14 mouse cellular contexts compared by ENCODE assay signal in genomic region chr19:35126594-35127051, GRCm38 (mm10).
DNase-seq lines count a peak whose midpoint lies in the region; ATAC-seq and TF ChIP-seq lines count a peak whose summit lies in the region.
"Had no signal": no experiment of that assay in that cellular context is flagged by ENCODE, and none has a peak within 500 bp of the region (broad histone marks: within the 10 kb centered on the region; RNA-seq: fewer than 3 reads in every experiment).

No protein-coding gene starts in this region.

- no peak for TF ChIP-seq CTCF in left cerebral cortex, adult 2 months (IDR thresholded peaks at IDR 0.05)

- intact Hi-C loops in left cerebral cortex, adult 2 months (cut with DNase I), result loop anchor here (1.0 to 5.0 kb wide), 2 partner anchors 133 to 956 kb away; partner anchors contain the start of gene Rpp30
- intact Hi-C loops in left cerebral cortex, postnatal 25 days (cut with DNase I), result loop anchor here (5.0 kb wide), 1 partner anchor 936 kb away; no protein-coding TSS in a partner anchor

- no peaks in the 10 kb centered on the region for H3K36me3 ChIP-seq in heart, embryonic 10.5 days
- H3K36me3 ChIP-seq: embryonic facial prominence, embryonic 12.5 days; limb, embryonic 10.5 days had no signal

- ATAC-seq in common myeloid progenitor, adult 5-6 weeks (replicated peaks; ENCODE audit: low read depth, poor library complexity, severe bottlenecking), result peak; percentile 61
- peak; percentile 56 for ATAC-seq in megakaryocyte-erythroid progenitor cell, adult 5-6 weeks (replicated peaks; ENCODE audit: low FRiP score, low TSS enrichment, poor library complexity, severe bottlenecking)

- H3K4me1 ChIP-seq in heart, embryonic 10.5 days, result no peaks in the 10 kb centered on the region
- H3K4me1 ChIP-seq: embryonic facial prominence, embryonic 12.5 days; limb, embryonic 10.5 days had no signal

- H3K4me3 ChIP-seq in left cerebral cortex, adult 2 months, result peak overlapping the region; percentile 7; the same call in 1 of the 2 replicates
- no peak overlapping the region for H3K4me3 ChIP-seq in heart, embryonic 10.5 days
- H3K4me3 ChIP-seq: embryonic facial prominence, embryonic 12.5 days; limb, embryonic 10.5 days had no signal

- WGBS in heart, embryonic 10.5 days, result 76% methylated on average over 12 of the region's 12 CpGs

- H3K27me3 ChIP-seq in heart, embryonic 10.5 days (ENCODE audit: insufficient read depth, poor library complexity, severe bottlenecking), result no peaks in the 10 kb centered on the region
- H3K27me3 ChIP-seq: embryonic facial prominence, embryonic 12.5 days had no signal

- no peak for DNase-seq in left cerebral cortex, adult 2 months (ENCODE audit: extremely low spot score in 1 of 2, low spot score in 2 of 2)
- DNase-seq in left cerebral cortex, postnatal 25 days (ENCODE audit: low spot score in 2 of 2), result no peak
- peak; percentile 48 for DNase-seq in CD4-positive, CD25-positive, alpha-beta regulatory T cell, adult 2 months (ENCODE audit: low read depth, low spot score)
- no peak for DNase-seq in heart, embryonic 10.5 days (ENCODE audit: low spot score)
- DNase-seq in adrenal gland, postnatal 14 days, result no peak
- DNase-seq in adrenal gland, postnatal 25 days, result no peak
- DNase-seq: cerebellum, postnatal 14 days; heart, postnatal 36 days; kidney, postnatal 14 days; lung, adult 2 months had no signal

- no peak overlapping the region for H3K27ac ChIP-seq in left cerebral cortex, adult 2 months
- no peak overlapping the region for H3K27ac ChIP-seq in heart, embryonic 10.5 days
- H3K27ac ChIP-seq: embryonic facial prominence, embryonic 12.5 days; limb, embryonic 10.5 days had no signal

- H3K9me3 ChIP-seq in heart, embryonic 10.5 days, result no peaks in the 10 kb centered on the region
- H3K9me3 ChIP-seq: embryonic facial prominence, embryonic 12.5 days; limb, embryonic 10.5 days had no signal
